Mouse (Mus musculus): ENCODE data around the gene Stk16. TPM values are rescaled to one million over a fixed set of nuclear protein-coding genes. Genes with fewer than 3 reads are reported as not detected.
"Not testable (repeated sequence)": the region's sequence is repeated elsewhere in the genome, so short reads cannot be mapped to it uniquely, and the experiment has no call there.

Stk16 gene
- polyA plus RNA-seq, 1 experiment from 2014 or later = 129 TPM

- Histone ChIP-seq H3K4me3 (ENCODE audit: low read depth, low read length) (no peak overlapping the region), H3K36me3 (ENCODE audit: control insufficient read depth, insufficient read depth, low read length) (no peaks in the 10 kb centered on the region), H3K27me3 (ENCODE audit: control insufficient read depth, insufficient read depth, low read length) (no peaks in the 10 kb centered on the region), H3K9ac (replicated peaks; ENCODE audit: low read depth, low read length) (no peak overlapping the region), H3K4me1 (ENCODE audit: control insufficient read depth, insufficient read depth, low read length) (no peaks in the 10 kb centered on the region), H3K27ac (ENCODE audit: low read depth, low read length) (no peak overlapping the region), H3K9me3 (ENCODE audit: control insufficient read depth, low read length) (no peaks in the 10 kb centered on the region), H3K4me2 (ENCODE audit: low read depth, low read length) (no peak overlapping the region)
- no peak for ATAC-seq (ENCODE audit: low read depth)
- WGBS = 78% methylated on average over 4 of the region's 4 CpGs
Measured at GRCm38 (mm10) chr1:75229158-75229557, 18.5 kb downstream of the Stk16 start.

- no peak overlapping the region for H3K9ac ChIP-seq (replicated peaks; ENCODE audit: low read depth, low read length)
- H3K4me2 ChIP-seq (ENCODE audit: low read depth, low read length) = no peak overlapping the region
- H3K4me3 ChIP-seq (ENCODE audit: low read depth, low read length) = no peak overlapping the region
- no peaks in the 10 kb centered on the region for H3K9me3 ChIP-seq (ENCODE audit: control insufficient read depth, low read length)
- H3K4me1 ChIP-seq (ENCODE audit: control insufficient read depth, insufficient read depth, low read length) = no peaks in the 10 kb centered on the region
- WGBS = 69% methylated on average over 7 of the region's 7 CpGs
- no peaks in the 10 kb centered on the region for H3K27me3 ChIP-seq (ENCODE audit: control insufficient read depth, insufficient read depth, low read length)
- H3K36me3 ChIP-seq (ENCODE audit: control insufficient read depth, insufficient read depth, low read length) = no peaks in the 10 kb centered on the region
- no peak overlapping the region for H3K27ac ChIP-seq (ENCODE audit: low read depth, low read length)
- ATAC-seq (ENCODE audit: low read depth) = no peak
Measured at GRCm38 (mm10) chr1:75230335-75230994, 19.8 kb downstream of the Stk16 start.

GRCm38 (mm10) chr1:75231224-75231623, 20.6 kb downstream of the Stk16 start:
- Histone ChIP-seq H3K9ac (replicated peaks; ENCODE audit: low read depth, low read length) (no peak overlapping the region), H3K27ac (ENCODE audit: low read depth, low read length) (no peak overlapping the region), H3K4me3 (ENCODE audit: low read depth, low read length) (no peak overlapping the region), H3K36me3 (ENCODE audit: control insufficient read depth, insufficient read depth, low read length) (no peaks in the 10 kb centered on the region), H3K27me3 (ENCODE audit: control insufficient read depth, insufficient read depth, low read length) (no peaks in the 10 kb centered on the region), H3K4me2 (ENCODE audit: low read depth, low read length) (no peak overlapping the region), H3K9me3 (ENCODE audit: control insufficient read depth, low read length) (no peaks in the 10 kb centered on the region), H3K4me1 (ENCODE audit: control insufficient read depth, insufficient read depth, low read length) (no peaks in the 10 kb centered on the region)
- WGBS = 76% methylated on average over 4 of the region's 4 CpGs
- ATAC-seq (ENCODE audit: low read depth) = no peak

- 67% methylated on average over 5 of the region's 5 CpGs for WGBS
- no peak within 1 kb of the TSS for H3K9ac ChIP-seq (replicated peaks; ENCODE audit: low read depth, low read length)
- H3K27ac ChIP-seq (ENCODE audit: low read depth, low read length) = no peak within 1 kb of the TSS
- no peaks in the 10 kb centered on the region for H3K27me3 ChIP-seq (ENCODE audit: control insufficient read depth, insufficient read depth, low read length)
- no peaks in the 10 kb centered on the region for H3K9me3 ChIP-seq (ENCODE audit: control insufficient read depth, low read length)
- no peak for ATAC-seq (ENCODE audit: low read depth)
- no peaks in the 10 kb centered on the region for H3K4me1 ChIP-seq (ENCODE audit: control insufficient read depth, insufficient read depth, low read length)
- H3K4me3 ChIP-seq (ENCODE audit: low read depth, low read length) = no peak within 1 kb of the TSS
- H3K36me3 ChIP-seq (ENCODE audit: control insufficient read depth, insufficient read depth, low read length) = no peaks in the 10 kb centered on the region
- no peak within 1 kb of the TSS for H3K4me2 ChIP-seq (ENCODE audit: low read depth, low read length)
Measured at GRCm38 (mm10) chr1:75231664-75232152, 21.1 kb downstream of the Stk16 start, which contains the start of gene A630095N17Rik. TSS of gene A630095N17Rik (minus strand) at chr1:75232102.

DNA sequence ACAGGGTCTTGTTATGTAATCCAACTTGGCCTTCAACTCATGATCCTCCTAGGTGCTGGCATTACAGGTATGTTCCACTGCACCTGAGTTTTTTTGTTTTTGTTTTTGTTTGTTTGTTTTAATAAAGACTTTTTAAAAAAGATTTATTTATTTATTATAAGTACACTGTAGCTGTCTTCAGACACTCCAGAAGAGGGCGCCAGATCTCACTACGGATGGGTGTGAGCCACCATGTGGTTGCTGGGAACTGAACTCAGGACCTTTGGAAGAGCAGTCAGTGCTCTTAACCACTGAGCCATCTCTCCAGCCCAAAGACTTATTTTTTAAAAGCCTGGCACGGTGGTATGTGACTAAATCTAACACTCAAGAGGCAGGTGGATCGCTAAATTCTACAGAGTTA, 21.9 kb downstream of the Stk16 start:
- not testable (repeated sequence) for H3K36me3 ChIP-seq (ENCODE audit: control insufficient read depth, insufficient read depth, low read length); ATAC-seq (ENCODE audit: low read depth); H3K9ac ChIP-seq (replicated peaks; ENCODE audit: low read depth, low read length); H3K4me3 ChIP-seq (ENCODE audit: low read depth, low read length); H3K27ac ChIP-seq (ENCODE audit: low read depth, low read length); H3K4me2 ChIP-seq (ENCODE audit: low read depth, low read length); H3K27me3 ChIP-seq (ENCODE audit: control insufficient read depth, insufficient read depth, low read length); H3K9me3 ChIP-seq (ENCODE audit: control insufficient read depth, low read length); H3K4me1 ChIP-seq (ENCODE audit: control insufficient read depth, insufficient read depth, low read length)
- 65% methylated on average over 4 of the region's 4 CpGs for WGBS

DNA sequence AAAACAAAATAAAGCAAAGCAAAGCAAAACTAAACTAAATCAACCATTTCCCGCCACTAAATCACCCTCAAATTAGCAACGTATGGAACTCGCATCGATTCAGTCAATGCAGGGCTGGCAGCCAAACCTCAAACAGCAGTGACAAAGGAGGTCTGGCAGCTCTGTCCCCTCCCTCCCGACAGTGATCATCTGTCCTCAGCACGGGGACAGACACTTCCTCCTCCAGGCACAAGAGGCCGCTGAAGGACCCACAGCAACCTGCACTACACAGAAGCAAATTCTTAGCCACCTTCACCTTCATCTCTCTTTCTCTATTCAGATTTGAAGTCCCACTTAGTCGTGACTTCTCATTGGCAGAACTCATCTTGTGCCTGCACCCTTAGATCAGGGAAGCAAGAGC, 24.0 kb downstream of the Stk16 start:
- no peaks in the 10 kb centered on the region for H3K36me3 ChIP-seq (ENCODE audit: control insufficient read depth, insufficient read depth, low read length)
- no peak overlapping the region for H3K27ac ChIP-seq (ENCODE audit: low read depth, low read length)
- WGBS = 2% methylated on average over 8 of the region's 8 CpGs
- H3K4me2 ChIP-seq (ENCODE audit: low read depth, low read length) = no peak overlapping the region
- ATAC-seq (ENCODE audit: low read depth) = peak; percentile 66; the same call in 1 of the 2 replicates
- 0 out of 2 replicates have a peak, but pooled peaks cover 3% of the 10 kb centered on the region for H3K4me1 ChIP-seq (ENCODE audit: control insufficient read depth, insufficient read depth, low read length)
- H3K4me3 ChIP-seq (ENCODE audit: low read depth, low read length) = no peak overlapping the region
- no peaks in the 10 kb centered on the region for H3K27me3 ChIP-seq (ENCODE audit: control insufficient read depth, insufficient read depth, low read length)
- H3K9ac ChIP-seq (replicated peaks; ENCODE audit: low read depth, low read length) = no peak overlapping the region
- no peaks in the 10 kb centered on the region for H3K9me3 ChIP-seq (ENCODE audit: control insufficient read depth, low read length)

DNA sequence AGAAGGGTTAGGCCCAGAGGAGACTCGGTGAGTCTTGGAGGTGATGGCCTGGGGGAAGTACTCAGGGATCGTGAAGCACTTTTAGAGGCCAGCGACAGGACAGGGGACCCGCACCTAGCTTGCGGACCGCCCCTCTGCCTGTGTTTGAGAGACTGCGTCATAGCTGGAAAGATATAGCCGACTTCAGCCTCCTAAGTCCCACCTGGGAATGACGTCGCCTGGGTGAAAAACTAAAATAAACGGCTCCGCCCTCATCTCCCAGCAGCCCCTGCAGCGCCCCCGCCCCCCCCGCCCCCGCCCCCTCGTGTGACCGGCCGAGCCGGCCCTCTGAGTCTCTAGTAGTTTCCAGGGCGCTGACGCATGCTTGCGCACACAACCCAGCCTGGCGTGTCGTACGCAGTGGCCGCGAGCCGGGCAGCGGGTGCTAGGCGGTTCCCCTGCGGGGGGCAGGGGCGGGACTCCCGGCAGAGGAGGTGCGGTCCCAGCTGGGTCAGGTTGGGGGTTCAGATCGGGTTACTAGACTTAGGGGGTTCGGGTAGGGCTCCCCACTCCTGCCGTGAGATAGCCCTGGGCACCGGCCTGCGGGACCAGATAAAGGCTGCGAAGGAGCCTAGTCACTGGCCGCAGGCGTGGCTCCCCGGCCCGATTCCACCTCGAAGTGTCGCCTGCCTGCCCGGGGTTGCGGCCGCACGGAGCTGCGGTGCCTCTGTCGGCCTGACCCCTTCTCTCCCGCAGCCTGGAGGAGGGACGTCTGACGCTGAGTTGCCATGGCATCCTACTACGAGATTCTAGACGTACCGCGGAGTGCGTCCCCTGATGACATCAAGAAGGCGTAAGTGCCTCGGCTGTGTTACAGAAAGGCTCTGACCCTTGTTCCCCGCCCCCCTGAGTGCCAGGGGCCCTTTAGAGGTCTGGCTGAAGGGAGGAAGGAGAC, 25.7 kb downstream of the Stk16 start, which contains the start of gene Dnajb2:
TSS of gene Dnajb2 (plus strand) at position 290 of the 934 bp plus-strand sequence.
- Histone ChIP-seq H3K9ac (replicated peaks; ENCODE audit: low read depth, low read length) (peak within 1 kb of the TSS; percentile 87), H3K36me3 (ENCODE audit: control insufficient read depth, insufficient read depth, low read length) (no peaks in the 10 kb centered on the region; the same call in 1 of the 2 replicates), H3K27ac (ENCODE audit: low read depth, low read length) (peak within 1 kb of the TSS; percentile 86), H3K9me3 (ENCODE audit: control insufficient read depth, low read length) (no peaks in the 10 kb centered on the region), H3K27me3 (ENCODE audit: control insufficient read depth, insufficient read depth, low read length) (no peaks in the 10 kb centered on the region), H3K4me3 (ENCODE audit: low read depth, low read length) (peak within 1 kb of the TSS; percentile 70), H3K4me1 (ENCODE audit: control insufficient read depth, insufficient read depth, low read length) (0 out of 2 replicates have a peak, but pooled peaks cover 3% of the 10 kb centered on the region), H3K4me2 (ENCODE audit: low read depth, low read length) (peak within 1 kb of the TSS; percentile 91)
- peak; percentile 88 for ATAC-seq (ENCODE audit: low read depth)
- under 1% methylated on average over 61 of the region's 64 CpGs for WGBS

DNA sequence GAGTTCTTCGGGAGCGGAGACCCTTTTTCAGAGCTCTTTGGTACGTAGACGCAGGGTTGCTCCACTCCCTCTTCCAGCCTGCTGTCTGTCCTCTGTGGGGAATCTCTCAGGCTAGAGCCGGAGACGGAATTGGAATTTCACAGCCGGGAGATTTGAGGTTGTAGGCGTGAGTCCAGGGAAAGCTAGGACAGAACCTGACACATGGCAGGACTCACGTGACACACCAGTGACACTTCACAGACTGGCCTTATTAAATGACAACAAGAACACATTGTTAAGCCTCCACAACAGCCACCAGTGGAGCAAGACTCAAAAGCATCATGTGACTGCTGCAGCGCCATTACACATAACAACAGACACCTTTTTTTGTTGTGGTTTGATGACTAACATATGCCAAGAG, 29.0 kb downstream of the Stk16 start:
- H3K36me3 ChIP-seq (ENCODE audit: control insufficient read depth, insufficient read depth, low read length) = peaks cover 6% of the 10 kb centered on the region; the same call in 1 of the 2 replicates
- H3K27ac ChIP-seq (ENCODE audit: low read depth, low read length) = no peak overlapping the region
- no peak overlapping the region for H3K4me3 ChIP-seq (ENCODE audit: low read depth, low read length)
- no peaks in the 10 kb centered on the region for H3K9me3 ChIP-seq (ENCODE audit: control insufficient read depth, low read length)
- no peak for ATAC-seq (ENCODE audit: low read depth)
- no peaks in the 10 kb centered on the region for H3K27me3 ChIP-seq (ENCODE audit: control insufficient read depth, insufficient read depth, low read length)
- 0 out of 2 replicates have a peak, but pooled peaks cover 3% of the 10 kb centered on the region for H3K4me1 ChIP-seq (ENCODE audit: control insufficient read depth, insufficient read depth, low read length)
- H3K9ac ChIP-seq (replicated peaks; ENCODE audit: low read depth, low read length) = no peak overlapping the region
- H3K4me2 ChIP-seq (ENCODE audit: low read depth, low read length) = no peak overlapping the region
- 90% methylated on average over 10 of the region's 10 CpGs for WGBS
